Mouse (Mus musculus) cortical plate, adult 2 months (tissue): ENCODE measurements around the gene Foxb1.

Experiments
- CTCF ChIP-seq: fragments of 200-500 bp; IDR thresholded peaks from 2 replicates; pipeline ENCODE4 v1.5.1; 2011; ENCODE audit warnings: mild to moderate bottlenecking, control low read depth, low read length; ENCODE audit not compliant: insufficient read depth; ENCODE audit errors: extremely low read depth
- POLR2A ChIP-seq: fragments of 200-500 bp; IDR thresholded peaks from 2 replicates; pipeline ENCODE4 v1.6.1; 2011; ENCODE audit warnings: mild to moderate bottlenecking, low read length, control low read depth; ENCODE audit not compliant: insufficient read depth; ENCODE audit errors: extremely low read depth

GRCm38 (mm10) chr9:69790562-69790961 lies 29.8 kb upstream of the Foxb1 start:
- no peak for TF ChIP-seq CTCF
- TF ChIP-seq POLR2A, result no peak
